Mouse (Mus musculus): ENCODE results near the gene Cir1. TPM values are rescaled to one million over a fixed set of nuclear protein-coding genes. Genes with fewer than 3 reads are reported as not detected.

Cir1 gene
- polyA plus RNA-seq, 1 experiment from 2014 or later: 28.6 TPM

GRCm38 (mm10) chr2:73277021-73277708, 35.3 kb downstream of the Cir1 start:
- H3K27me3 ChIP-seq: peaks cover 84% of the 10 kb centered on the region
- H3K9me3 ChIP-seq: no peaks in the 10 kb centered on the region
- no peak for ATAC-seq (ENCODE audit: low FRiP score, low read depth)
- 1% methylated on average over 38 of the region's 38 CpGs for WGBS
- H3K4me2 ChIP-seq (replicated peaks): peak overlapping the region; percentile 56
- peak overlapping the region; percentile 61 for H3K9ac ChIP-seq
- peak overlapping the region; percentile 7; the same call in 1 of the 2 replicates for H3K27ac ChIP-seq
- H3K4me1 ChIP-seq: peaks cover 57% of the 10 kb centered on the region
- no peaks in the 10 kb centered on the region for H3K36me3 ChIP-seq
- peak overlapping the region; percentile 33 for H3K4me3 ChIP-seq

GRCm38 (mm10) chr2:73276141-73276571, 36.3 kb downstream of the Cir1 start:
- Histone ChIP-seq H3K4me2 (replicated peaks) (peak overlapping the region; percentile 21; the same call in 1 of the 2 replicates), H3K9ac (no peak overlapping the region), H3K4me1 (peaks cover 64% of the 10 kb centered on the region), H3K9me3 (no peaks in the 10 kb centered on the region), H3K27ac (no peak overlapping the region), H3K4me3 (peak overlapping the region; percentile 13), H3K27me3 (peaks cover 84% of the 10 kb centered on the region), H3K36me3 (no peaks in the 10 kb centered on the region)
- WGBS: 3% methylated on average over 6 of the region's 6 CpGs
- ATAC-seq (ENCODE audit: low FRiP score, low read depth): no peak

GRCm38 (mm10) chr2:73275261-73276040, 37.0 kb downstream of the Cir1 start:
- H3K4me1 ChIP-seq: peaks cover 64% of the 10 kb centered on the region
- H3K27me3 ChIP-seq: peaks cover 84% of the 10 kb centered on the region
- 12% methylated on average over 8 of the region's 8 CpGs for WGBS
- H3K9ac ChIP-seq: no peak overlapping the region
- no peaks in the 10 kb centered on the region for H3K36me3 ChIP-seq
- no peak overlapping the region for H3K27ac ChIP-seq
- no peaks in the 10 kb centered on the region for H3K9me3 ChIP-seq
- peak overlapping the region; percentile 21; the same call in 1 of the 2 replicates for H3K4me2 ChIP-seq (replicated peaks)
- H3K4me3 ChIP-seq: no peak overlapping the region
- no peak for ATAC-seq (ENCODE audit: low FRiP score, low read depth)

GRCm38 (mm10) chr2:73274119-73274920, 38.2 kb downstream of the Cir1 start:
- Histone ChIP-seq H3K9ac (peak overlapping the region; percentile 71), H3K27me3 (peaks cover 85% of the 10 kb centered on the region), H3K36me3 (no peaks in the 10 kb centered on the region), H3K27ac (no peak overlapping the region), H3K4me3 (peak overlapping the region; percentile 55), H3K4me2 (replicated peaks) (peak overlapping the region; percentile 78), H3K4me1 (peaks cover 63% of the 10 kb centered on the region), H3K9me3 (no peaks in the 10 kb centered on the region)
- ATAC-seq (ENCODE audit: low FRiP score, low read depth): no peak
- WGBS: under 1% methylated on average over 88 of the region's 88 CpGs

- peaks cover 55% of the 10 kb centered on the region for H3K4me1 ChIP-seq
- no peaks in the 10 kb centered on the region for H3K36me3 ChIP-seq
- H3K27ac ChIP-seq: no peak overlapping the region; the same call in 1 of the 2 replicates
- peaks cover 85% of the 10 kb centered on the region for H3K27me3 ChIP-seq
- no peaks in the 10 kb centered on the region for H3K9me3 ChIP-seq
- peak overlapping the region; percentile 71 for H3K9ac ChIP-seq
- no peak for ATAC-seq (ENCODE audit: low FRiP score, low read depth)
- under 1% methylated on average over 102 of the region's 110 CpGs for WGBS
- H3K4me2 ChIP-seq (replicated peaks): peak overlapping the region; percentile 78
- H3K4me3 ChIP-seq: peak overlapping the region; percentile 55
Measured at GRCm38 (mm10) chr2:73273249-73274118, 39.0 kb downstream of the Cir1 start.

- Histone ChIP-seq H3K9me3 (no peaks in the 10 kb centered on the region), H3K4me2 (replicated peaks) (peak overlapping the region; percentile 78), H3K4me1 (peaks cover 56% of the 10 kb centered on the region), H3K4me3 (peak overlapping the region; percentile 55), H3K9ac (peak overlapping the region; percentile 71), H3K36me3 (no peaks in the 10 kb centered on the region), H3K27me3 (peaks cover 87% of the 10 kb centered on the region), H3K27ac (no peak overlapping the region; the same call in 1 of the 2 replicates)
- ATAC-seq (ENCODE audit: low FRiP score, low read depth): no peak
- under 1% methylated on average over 54 of the region's 55 CpGs for WGBS
Measured at GRCm38 (mm10) chr2:73272351-73273248, 39.9 kb downstream of the Cir1 start.

- Histone ChIP-seq H3K36me3 (no peaks in the 10 kb centered on the region), H3K4me2 (replicated peaks) (peak within 1 kb of the TSS; percentile 78), H3K27me3 (peaks cover 86% of the 10 kb centered on the region), H3K4me1 (peaks cover 49% of the 10 kb centered on the region), H3K9ac (peak within 1 kb of the TSS; percentile 71), H3K27ac (no peak within 1 kb of the TSS), H3K9me3 (no peaks in the 10 kb centered on the region), H3K4me3 (peak within 1 kb of the TSS; percentile 55)
- ATAC-seq (ENCODE audit: low FRiP score, low read depth): peak; percentile 84
- WGBS: under 1% methylated on average over 48 of the region's 48 CpGs
Measured at GRCm38 (mm10) chr2:73271459-73272161, 40.9 kb downstream of the Cir1 start, which contains the start of gene Sp9. Gene Sp9, plus strand, starts transcription at chr2:73271925.

GRCm38 (mm10) chr2:73270593-73271458, 41.7 kb downstream of the Cir1 start:
- H3K4me3 ChIP-seq: peak overlapping the region; percentile 55
- H3K36me3 ChIP-seq: no peaks in the 10 kb centered on the region
- H3K4me2 ChIP-seq (replicated peaks): peak overlapping the region; percentile 78
- peaks cover 49% of the 10 kb centered on the region for H3K4me1 ChIP-seq
- H3K27ac ChIP-seq: no peak overlapping the region
- H3K9me3 ChIP-seq: no peaks in the 10 kb centered on the region
- ATAC-seq (ENCODE audit: low FRiP score, low read depth): no peak
- 2% methylated on average over 38 of the region's 38 CpGs for WGBS
- H3K27me3 ChIP-seq: peaks cover 86% of the 10 kb centered on the region
- H3K9ac ChIP-seq: no peak overlapping the region

- no peaks in the 10 kb centered on the region for H3K9me3 ChIP-seq
- WGBS: 2% methylated on average over 14 of the region's 14 CpGs
- H3K36me3 ChIP-seq: no peaks in the 10 kb centered on the region
- H3K27me3 ChIP-seq: peaks cover 91% of the 10 kb centered on the region
- peak overlapping the region; percentile 55; the same call in 1 of the 2 replicates for H3K4me3 ChIP-seq
- H3K4me2 ChIP-seq (replicated peaks): peak overlapping the region; percentile 78; the same call in 1 of the 2 replicates
- no peak for ATAC-seq (ENCODE audit: low FRiP score, low read depth)
- H3K9ac ChIP-seq: no peak overlapping the region
- H3K27ac ChIP-seq: no peak overlapping the region
- peaks cover 49% of the 10 kb centered on the region for H3K4me1 ChIP-seq
Measured at GRCm38 (mm10) chr2:73270071-73270592, 42.4 kb downstream of the Cir1 start.

All from limb, embryonic 13.5 days (tissue).